8 mouse cellular contexts compared by ENCODE assay signal in the genomic region with DNA sequence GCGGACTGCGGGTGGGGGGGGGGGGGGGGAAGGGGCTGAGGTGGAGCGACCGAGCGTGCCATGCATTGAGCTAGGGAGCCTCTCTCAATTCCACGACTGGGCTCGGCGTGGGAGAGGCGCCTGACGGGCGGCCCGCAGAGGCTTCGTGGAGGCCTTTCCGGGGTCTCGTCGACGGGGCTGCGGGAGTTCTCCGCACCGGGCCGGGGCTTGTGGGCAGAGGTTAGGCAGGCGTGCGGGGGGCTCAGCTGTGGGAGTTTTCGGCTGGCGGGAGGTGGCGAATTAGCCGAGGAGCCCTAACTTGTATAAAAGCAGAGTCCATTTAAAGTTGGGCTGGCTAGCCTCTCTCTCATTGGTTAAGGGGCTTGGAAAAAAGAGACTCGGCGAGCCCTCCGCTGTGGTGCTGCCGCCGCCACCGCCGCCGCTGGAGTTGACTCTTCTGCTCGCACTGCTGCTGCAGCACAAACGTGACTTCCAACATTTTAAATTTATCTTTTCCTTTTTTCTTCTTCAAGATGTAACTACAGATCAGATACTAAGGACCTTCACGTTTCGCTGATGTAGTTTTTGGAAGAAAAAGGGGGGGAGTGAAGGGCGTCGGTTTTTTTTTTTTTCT. TPM values are rescaled to one million over a fixed set of nuclear protein-coding genes. Genes with fewer than 3 reads are reported as not detected.
DNase-seq lines count a peak whose midpoint lies in the region; ATAC-seq and TF ChIP-seq lines count a peak whose summit lies in the region.

No protein-coding gene starts in this region.

- TF ChIP-seq CTCF in kidney, postnatal 0 days (IDR thresholded peaks at IDR 0.05; ENCODE audit: low read depth): 0 out of 2 replicates have a peak, but pooled peaks have one; percentile 3

- H3K4me2 ChIP-seq in heart, embryonic 12.5 days: peak overlapping the region; percentile 55
- H3K4me2 ChIP-seq in kidney, postnatal 0 days (ENCODE audit: low read length): peak overlapping the region; percentile 95
- peak overlapping the region; percentile 71 for H3K4me2 ChIP-seq in liver, embryonic 11.5 days
- H3K4me2 ChIP-seq in myocyte (ENCODE audit: low read depth): peak overlapping the region; percentile 92

- H3ac ChIP-seq in myocyte (ENCODE audit: control insufficient read depth, insufficient read length): peak overlapping the region; percentile 75

- DNase-seq in CD4-positive helper T cell, adult 2 months (ENCODE audit: low read depth, low spot score): peak; percentile 93
- DNase-seq in brain, embryonic 18.5 days (ENCODE audit: low read depth, low spot score): peak; percentile 84
- DNase-seq in kidney, postnatal 0 days (ENCODE audit: low spot score): peak; percentile 98
- peak; percentile 95 for DNase-seq in liver, embryonic 11.5 days (ENCODE audit: low spot score)
- peak; percentile 79 to 89 for DNase-seq in spleen, postnatal 4 days (ENCODE audit: low spot score in 2 of 2)

- peak; percentile 85 for TF ChIP-seq POLR2A in myocyte (IDR thresholded peaks at IDR 0.05; ENCODE audit: insufficient read length, low read depth)

- H3K9ac ChIP-seq in heart, embryonic 12.5 days: peak overlapping the region; percentile 88
- H3K9ac ChIP-seq in kidney, postnatal 0 days (ENCODE audit: low read depth, low read length): peak overlapping the region; percentile 87
- H3K9ac ChIP-seq in liver, embryonic 11.5 days (ENCODE audit: low read depth, low read length): peak overlapping the region; percentile 95

- peak; percentile 82 for ATAC-seq in heart, embryonic 12.5 days (ENCODE audit: insufficient number of reproducible peaks, low FRiP score)
- peak; percentile 73 for ATAC-seq in kidney, postnatal 0 days (replicated peaks; ENCODE audit: low FRiP score, low read depth)
- ATAC-seq in liver, embryonic 11.5 days (replicated peaks; ENCODE audit: low FRiP score): peak; percentile 71

- H3K79me2 ChIP-seq in myocyte (ENCODE audit: control insufficient read depth, insufficient read depth): peaks cover 37% of the 10 kb centered on the region

- WGBS in heart, embryonic 12.5 days: under 1% methylated on average over 37 of the region's 41 CpGs
- under 1% methylated on average over 37 of the region's 41 CpGs for WGBS in kidney, postnatal 0 days
- WGBS in liver, embryonic 11.5 days: under 1% methylated on average over 41 of the region's 41 CpGs

- H3K4me1 ChIP-seq in erythroblast, embryonic 14.5 days (ENCODE audit: control insufficient read depth): peaks cover 50% of the 10 kb centered on the region
- peaks cover 31% of the 10 kb centered on the region for H3K4me1 ChIP-seq in heart, embryonic 12.5 days (replicated peaks)
- peaks cover 15% of the 10 kb centered on the region for H3K4me1 ChIP-seq in kidney, postnatal 0 days (replicated peaks; ENCODE audit: insufficient read depth, low read length)
- H3K4me1 ChIP-seq in liver, embryonic 11.5 days (replicated peaks; ENCODE audit: control insufficient read depth, insufficient read depth, low read length): peaks cover 19% of the 10 kb centered on the region

- peak overlapping the region; percentile 96 for H3K27ac ChIP-seq in heart, embryonic 12.5 days (ENCODE audit: poor library complexity, severe bottlenecking)
- peak overlapping the region; percentile 91 for H3K27ac ChIP-seq in kidney, postnatal 0 days
- H3K27ac ChIP-seq in liver, embryonic 11.5 days (ENCODE audit: low read depth, low read length): peak overlapping the region; percentile 86

- H3K9me3 ChIP-seq in erythroblast, embryonic 14.5 days (ENCODE audit: control insufficient read depth, low read length): no peaks in the 10 kb centered on the region
- no peaks in the 10 kb centered on the region for H3K9me3 ChIP-seq in heart, embryonic 12.5 days (replicated peaks)
- no peaks in the 10 kb centered on the region for H3K9me3 ChIP-seq in kidney, postnatal 0 days (replicated peaks; ENCODE audit: low read length)
- no peaks in the 10 kb centered on the region for H3K9me3 ChIP-seq in liver, embryonic 11.5 days (ENCODE audit: control insufficient read depth, low read length)

- H3K27me3 ChIP-seq in erythroblast, embryonic 14.5 days (ENCODE audit: control insufficient read depth): no peaks in the 10 kb centered on the region
- H3K27me3 ChIP-seq in heart, embryonic 12.5 days (replicated peaks): no peaks in the 10 kb centered on the region
- H3K27me3 ChIP-seq in kidney, postnatal 0 days (ENCODE audit: insufficient read depth, low read length): no peaks in the 10 kb centered on the region
- H3K27me3 ChIP-seq in liver, embryonic 11.5 days (replicated peaks; ENCODE audit: control insufficient read depth, insufficient read depth, low read length): no peaks in the 10 kb centered on the region
- no peaks in the 10 kb centered on the region for H3K27me3 ChIP-seq in myocyte (ENCODE audit: control insufficient read depth, insufficient read depth, insufficient read length)

- no peaks in the 10 kb centered on the region for H3K36me3 ChIP-seq in erythroblast, embryonic 14.5 days (ENCODE audit: control insufficient read depth)
- H3K36me3 ChIP-seq in heart, embryonic 12.5 days: no peaks in the 10 kb centered on the region
- H3K36me3 ChIP-seq in kidney, postnatal 0 days (ENCODE audit: insufficient read depth, low read length): no peaks in the 10 kb centered on the region
- H3K36me3 ChIP-seq in liver, embryonic 11.5 days (ENCODE audit: control insufficient read depth, insufficient read depth, low read length): no peaks in the 10 kb centered on the region
- no peaks in the 10 kb centered on the region for H3K36me3 ChIP-seq in myocyte (ENCODE audit: control insufficient read depth, insufficient read depth)

- H3K4me3 ChIP-seq in erythroblast, embryonic 14.5 days (replicated peaks): peak overlapping the region; percentile 89
- H3K4me3 ChIP-seq in heart, embryonic 12.5 days: peak overlapping the region; percentile 74
- H3K4me3 ChIP-seq in kidney, postnatal 0 days (replicated peaks; ENCODE audit: low read depth, low read length): peak overlapping the region; percentile 59
- H3K4me3 ChIP-seq in liver, embryonic 11.5 days (ENCODE audit: low read depth, low read length): peak overlapping the region; percentile 76
- peak overlapping the region; percentile 39 for H3K4me3 ChIP-seq in myocyte

TF ChIP-seq in myocyte, 11 proteins besides CTCF, POLR2A, EP300 and RAD21:
- TF ChIP-seq MYOG (IDR thresholded peaks at IDR 0.05; ENCODE audit: control insufficient read depth in 1 of 3, insufficient read depth in 1 of 3, insufficient read length in 2 of 3, low read depth in 2 of 3) (no peak), POLR2AphosphoS2 (IDR thresholded peaks at IDR 0.05; ENCODE audit: insufficient read length, low read depth) (peak; percentile 63), MYOD1 (IDR thresholded peaks at IDR 0.05; ENCODE audit: control insufficient read depth in 1 of 3, insufficient read length in 2 of 3, low read depth in 2 of 3) (no peak), SRF (IDR thresholded peaks at IDR 0.05; ENCODE audit: control insufficient read depth, insufficient read length, low read depth) (no peak)

RNA-seq across cellular contexts. Expression of gene Jarid2, which starts 1.8 kb away (rescaled TPM):
- 0.74 and 0.96 TPM in 2 replicates for polyA plus RNA-seq in erythroblast, embryonic 14.5 days (2012)
- 40.6 TPM in 2 replicates for polyA plus RNA-seq in heart, embryonic 12.5 days (2016; fragmentation: Nextera tagmentation; extraction: Ambion mirVana)
- polyA plus RNA-seq in kidney, postnatal 0 days (2015; fragmentation: Nextera tagmentation; extraction: Ambion mirVana): 22.5 and 26.2 TPM in 2 replicates
- 19.2 and 19.6 TPM in 2 replicates for polyA plus RNA-seq in liver, embryonic 11.5 days (2014; fragmentation: Nextera tagmentation; extraction: Ambion mirVana)
- 3.9 TPM for polyA plus RNA-seq in myocyte (2012; fragmentation: generic; extraction: Trizol)

Comparison
In these comparisons a context has a peak if more than half of its experiments do, and no peak if none do; other contexts are left out.
1. Peak in every context shown above with its lines: DNase-seq, ATAC-seq, H3K4me3 ChIP-seq and H3K27ac ChIP-seq.
2. H3K4me3 ChIP-seq: peak in every context shown above with its lines; median percentile 89 in erythroblast, embryonic 14.5 days; 76 in liver, embryonic 11.5 days; 74 in heart, embryonic 12.5 days; 59 in kidney, postnatal 0 days; 39 in myocyte.